22 mouse cellular contexts compared by ENCODE assay signal in genomic region chr3:34783398-34783797, GRCm38 (mm10).
DNase-seq lines count a peak whose midpoint lies in the region; ATAC-seq lines count a peak whose summit lies in the region.
"Had no signal": no experiment of that assay in that cellular context is flagged by ENCODE, and none has a peak within 500 bp of the region (broad histone marks: within the 10 kb centered on the region; RNA-seq: fewer than 3 reads in every experiment).

No protein-coding gene starts in this region.

- peak; percentile 87 for DNase-seq in heart, adult 11 months
- DNase-seq in heart, adult 9 months (ENCODE audit: low spot score in 2 of 2): no peak
- DNase-seq in 3134 (ENCODE audit: extremely low read depth, insufficient read length, low spot score): peak; percentile 74
- peak; percentile 4 for DNase-seq in fibroblast of lung, adult 2 months (ENCODE audit: low read depth)
- DNase-seq: adrenal gland, adult 8-10 months; adrenal gland, postnatal 14 days; adrenal gland, postnatal 36 days; B cell, adult 2 months; cerebellum, adult 11 months; cerebellum, adult 18-20 months; cerebellum, adult 8-10 months; cerebellum, adult 9-11 months; cerebellum, postnatal 14 days; cerebellum, postnatal 36 days; embryo, embryonic 11 days; forebrain, postnatal 0 days had no signal

- ATAC-seq in granulocyte monocyte progenitor cell, adult 5-6 weeks (replicated peaks; ENCODE audit: poor library complexity, severe bottlenecking): no peak
- ATAC-seq: activated CD4-positive, CD25-positive, alpha-beta regulatory T cell, adult 4 months; CD4-positive, CD25-positive, alpha-beta regulatory T cell, adult 4 months; forebrain, embryonic 13.5 days; forebrain, embryonic 15.5 days; forebrain, postnatal 0 days; Patski had no signal

Comparison
In these comparisons a context has a peak if more than half of its experiments do, and no peak if none do; other contexts are left out.
1. DNase-seq: peak in heart, adult 11 months (single experiment), 3134 (single experiment) and fibroblast of lung, adult 2 months (single experiment); none in heart, adult 9 months (0 of 2).